Mouse (Mus musculus) small intestine, adult 2 months (tissue): ENCODE measurements around the gene Cpeb1. TPM values are rescaled to one million over a fixed set of nuclear protein-coding genes. Genes with fewer than 3 reads are reported as not detected.

Experiments
- H3K27ac ChIP-seq: fragments of 200-500 bp; 2 replicates; pipeline ENCODE4 v1.5.1; 2012; ENCODE audit warnings: low read depth, low read length, control low read depth, inconsistent platforms; ENCODE audit not compliant: insufficient read depth
- H3K27me3 ChIP-seq: fragments of 200-500 bp; 2 replicates; pipeline ENCODE4 v1.6.1; 2012; ENCODE audit warnings: mild to moderate bottlenecking, moderate library complexity, low read length, inconsistent platforms; ENCODE audit not compliant: control insufficient read depth, insufficient read depth
- H3K36me3 ChIP-seq: fragments of 200-500 bp; 2 replicates; pipeline ENCODE4 v1.6.1; 2012; ENCODE audit warnings: mild to moderate bottlenecking, low read length, control low read depth, inconsistent platforms; ENCODE audit not compliant: control insufficient read depth, insufficient read depth
- H3K4me1 ChIP-seq: fragments of 200-500 bp; 2 replicates; pipeline ENCODE4 v1.6.1; 2012; ENCODE audit warnings: low read length, inconsistent platforms, mixed read lengths; ENCODE audit not compliant: control insufficient read depth, insufficient read depth, insufficient read length
- H3K4me3 ChIP-seq: fragments of 200-500 bp; 2 replicates; pipeline ENCODE4 v1.5.1; 2012; ENCODE audit warnings: low read depth, mild to moderate bottlenecking, control low read depth, inconsistent platforms, low read length, moderate library complexity
- CTCF ChIP-seq: fragments of 200-500 bp; IDR thresholded peaks from 2 replicates; pipeline ENCODE4 v1.5.1; 2012; ENCODE audit warnings: low read depth, mild to moderate bottlenecking, control low read depth, inconsistent platforms, low read length, moderate library complexity, mixed read lengths; ENCODE audit not compliant: insufficient replicate concordance, insufficient read length; ENCODE audit errors: extremely low read depth
- POLR2A ChIP-seq: fragments of 200-500 bp; IDR thresholded peaks from 2 replicates; pipeline ENCODE4 v1.6.1; 2012; ENCODE audit warnings: low read depth, mild to moderate bottlenecking, control low read depth, inconsistent platforms, low read length, moderate library complexity
- WGBS: fragments of 180-500 bp; shearing (Covaris S2); methylation state at CpG from one replicate; pipeline ENCODE4 v1.1.7; 2018; 5-methylcytosine and 5-hydroxymethylcytosine counted together
- polyA plus RNA-seq: library from polyadenylated mRNA; depleted of rRNA; stranded (reverse); fragments of >200 nt; gene quantifications from 2 replicates; pipeline ENCODE4 v1.2.3, GENCODE M21; 2012; rRNA removed

The Cpeb1 gene
- 0.28 and 1.0 TPM in 2 replicates for polyA plus RNA-seq

DNA sequence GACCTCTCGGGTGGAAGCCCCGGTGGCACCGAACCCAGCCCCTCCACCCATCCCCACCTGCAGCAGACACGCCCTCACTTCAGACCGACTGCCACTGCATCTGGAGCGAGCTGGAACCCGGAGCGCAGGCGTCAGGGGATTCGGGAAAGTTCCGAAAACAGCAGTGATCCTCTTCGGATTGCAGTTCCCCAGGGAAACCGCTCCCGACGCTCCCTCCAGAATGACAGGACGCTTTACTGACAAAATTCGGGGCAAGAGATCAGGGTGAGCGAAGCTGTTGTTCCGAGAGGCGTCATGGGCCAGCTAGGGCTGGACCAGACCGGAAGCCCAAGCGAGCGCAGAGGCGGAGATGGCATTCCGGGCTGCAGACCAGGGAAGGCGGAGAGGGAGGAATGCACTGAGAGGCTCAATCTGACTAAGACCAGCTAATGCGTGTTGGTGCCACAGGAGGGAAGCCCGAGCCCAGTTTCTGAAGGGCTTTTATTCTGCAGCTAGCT lies at the start of gene Cpeb1:
TSS of gene Cpeb1 (minus strand) at position 311 of the 497 bp plus-strand sequence.
- Histone ChIP-seq H3K36me3 (no peaks in the 10 kb centered on the region), H3K4me1 (peaks cover 4% of the 10 kb centered on the region; the same call in 1 of the 2 replicates), H3K27ac (no peak within 1 kb of the TSS), H3K4me3 (peak within 1 kb of the TSS; percentile 60), H3K27me3 (peaks cover 43% of the 10 kb centered on the region)
- TF ChIP-seq POLR2A, result no peak
- no peak for TF ChIP-seq CTCF
- 1% methylated on average over 28 of the region's 28 CpGs for WGBS

GRCm38 (mm10) chr7:81501050-81501449 lies 45.8 kb upstream of the Cpeb1 start:
- H3K27ac ChIP-seq, result no peak overlapping the region
- TF ChIP-seq POLR2A, result no peak
- no peak for TF ChIP-seq CTCF
- WGBS, result 44% methylated on average over 2 of the region's 2 CpGs

GRCm38 (mm10) chr7:81498181-81498580 lies 42.9 kb upstream of the Cpeb1 start, which contains the start of gene BC048679:
TSS of gene BC048679 (minus strand) at chr7:81498281.
- no peak within 1 kb of the TSS for H3K4me3 ChIP-seq
- no peak within 1 kb of the TSS for H3K27ac ChIP-seq
- 43% methylated on average over 7 of the region's 7 CpGs for WGBS
- H3K36me3 ChIP-seq, result no peaks in the 10 kb centered on the region
- 0 out of 2 replicates have a peak, but pooled peaks cover 5% of the 10 kb centered on the region for H3K4me1 ChIP-seq
- TF ChIP-seq POLR2A (no peak), CTCF (no peak)
- no peaks in the 10 kb centered on the region for H3K27me3 ChIP-seq

More at GRCm38 (mm10) chr7:81501050-81501449, 45.8 kb upstream of the Cpeb1 start:
- H3K4me1 ChIP-seq, result no peaks in the 10 kb centered on the region
- H3K36me3 ChIP-seq, result no peaks in the 10 kb centered on the region
- H3K4me3 ChIP-seq, result no peak overlapping the region
- no peaks in the 10 kb centered on the region for H3K27me3 ChIP-seq

GRCm38 (mm10) chr7:81497171-81497570 lies 41.9 kb upstream of the Cpeb1 start:
- Histone ChIP-seq H3K4me1 (0 out of 2 replicates have a peak, but pooled peaks cover 5% of the 10 kb centered on the region), H3K27me3 (no peaks in the 10 kb centered on the region), H3K36me3 (no peaks in the 10 kb centered on the region), H3K27ac (no peak overlapping the region), H3K4me3 (no peak overlapping the region)
- TF ChIP-seq POLR2A, result no peak
- no peak for TF ChIP-seq CTCF
- 18% methylated on average over 6 of the region's 6 CpGs for WGBS

DNA sequence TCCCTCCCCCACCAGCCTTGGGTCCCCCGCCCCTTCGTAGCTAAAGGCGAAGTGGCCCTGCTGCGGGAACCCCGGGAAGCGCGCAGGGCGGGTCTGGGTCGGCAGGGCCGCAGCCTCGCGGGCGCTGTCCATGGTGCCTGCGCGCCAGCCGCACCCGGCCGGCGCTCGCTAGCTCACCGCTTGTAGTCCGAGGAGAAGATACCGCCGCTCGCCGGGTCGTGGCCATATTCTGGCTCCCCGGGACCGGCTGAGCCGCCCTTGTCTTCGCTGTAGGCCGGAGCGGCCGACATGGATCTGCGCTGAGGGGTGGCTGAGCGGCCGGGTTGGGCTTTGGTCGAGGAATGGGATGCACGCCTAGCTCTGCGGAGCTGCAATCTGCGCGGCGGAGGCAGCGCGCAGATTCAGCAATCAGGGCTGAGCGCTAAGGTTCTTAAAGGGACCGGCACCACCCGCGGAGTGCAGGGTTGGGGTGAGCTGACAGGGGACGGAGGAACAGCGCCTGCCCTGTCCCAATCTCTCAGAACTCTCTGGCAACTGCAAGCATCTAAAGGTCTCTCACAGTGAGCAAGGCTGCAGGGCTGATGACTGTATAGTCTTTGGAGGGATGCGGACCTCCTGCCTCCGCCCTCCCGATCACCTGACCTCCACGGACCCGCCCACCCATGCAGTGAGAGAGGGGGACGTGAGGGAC lies 38.2 kb upstream of the Cpeb1 start, which contains the start of gene Ap3b2:
TSS of gene Ap3b2 (minus strand) at position 595 of the 691 bp plus-strand sequence.
- Histone ChIP-seq H3K4me3 (peak within 1 kb of the TSS; percentile 60), H3K27me3 (no peaks in the 10 kb centered on the region), H3K4me1 (0 out of 2 replicates have a peak, but pooled peaks cover 5% of the 10 kb centered on the region), H3K27ac (no peak within 1 kb of the TSS), H3K36me3 (no peaks in the 10 kb centered on the region)
- TF ChIP-seq POLR2A, result no peak
- TF ChIP-seq CTCF, result no peak
- WGBS, result under 1% methylated on average over 57 of the region's 57 CpGs

DNA sequence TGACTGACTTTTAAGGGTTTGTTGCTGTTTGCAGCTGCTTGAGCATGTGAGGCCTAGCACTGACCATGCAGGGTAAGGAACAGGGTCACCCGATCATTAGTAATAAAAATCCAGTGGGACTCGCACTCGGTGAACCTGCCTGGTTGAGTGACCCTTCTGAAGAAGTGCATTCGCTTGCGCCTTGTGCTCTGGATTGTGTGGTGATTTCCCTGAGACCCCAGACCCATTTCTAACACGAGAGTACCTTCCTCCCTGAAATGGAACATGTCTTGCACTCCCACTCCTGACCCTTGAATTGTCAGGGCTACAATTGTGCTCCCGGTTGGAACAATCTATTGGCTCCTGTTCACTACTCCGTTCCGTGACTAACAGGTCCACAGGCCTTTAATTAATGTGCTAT lies 37.4 kb upstream of the Cpeb1 start:
- Histone ChIP-seq H3K27ac (no peak overlapping the region), H3K4me1 (0 out of 2 replicates have a peak, but pooled peaks cover 5% of the 10 kb centered on the region), H3K4me3 (no peak overlapping the region), H3K36me3 (no peaks in the 10 kb centered on the region), H3K27me3 (no peaks in the 10 kb centered on the region)
- TF ChIP-seq POLR2A, result no peak
- TF ChIP-seq CTCF, result no peak
- 58% methylated on average over 9 of the region's 9 CpGs for WGBS

DNA sequence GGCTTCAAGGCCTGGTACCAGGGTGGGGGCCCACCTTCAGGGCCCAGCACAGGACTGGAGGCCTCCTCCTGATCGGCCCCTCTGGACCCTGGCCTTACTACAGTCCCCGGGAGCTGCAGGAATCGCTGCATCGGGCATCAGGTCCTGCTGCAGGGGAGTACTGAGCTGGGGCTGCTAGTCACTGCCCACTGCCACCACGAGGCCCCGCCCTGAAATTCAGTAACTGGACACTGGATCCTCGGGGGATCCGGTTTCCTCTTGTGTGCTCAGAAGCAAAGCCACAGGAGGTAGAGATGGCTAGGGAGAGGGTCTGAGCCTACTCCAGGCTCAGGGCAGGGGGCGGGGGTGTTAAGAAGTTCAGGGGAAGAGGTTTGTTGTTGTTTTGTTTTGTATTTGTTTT lies 34.4 kb upstream of the Cpeb1 start:
- Histone ChIP-seq H3K27me3 (no peaks in the 10 kb centered on the region), H3K36me3 (no peaks in the 10 kb centered on the region), H3K4me1 (0 out of 2 replicates have a peak, but pooled peaks cover 5% of the 10 kb centered on the region), H3K27ac (no peak overlapping the region), H3K4me3 (no peak overlapping the region)
- 14% methylated on average over 9 of the region's 9 CpGs for WGBS
- TF ChIP-seq CTCF, result no peak
- no peak for TF ChIP-seq POLR2A
